Mouse (Mus musculus) CH12.LX (cell line): ENCODE results near the gene Rars2.

Source experiments
- CTCF ChIP-seq, 2 experiments: IDR thresholded peaks in 1 of 2; conservative IDR thresholded peaks in 1 of 2; 2 replicates each; pipeline ENCODE4 v1.5.1; 2011 to 2012; ENCODE audit warnings: low read depth in 2 of 2, low read length in 2 of 2, improper control_type of control experiment in 1 of 2, inconsistent platforms in 1 of 2, mild to moderate bottlenecking in 1 of 2, moderate library complexity in 1 of 2
- GABPA ChIP-seq: IDR thresholded peaks from 2 replicates; pipeline ENCODE4 v1.6.1; 2012; ENCODE audit warnings: low read depth, low read length, improper control_type of control experiment, inconsistent platforms; ENCODE audit not compliant: insufficient replicate concordance
- RAD21 ChIP-seq: IDR thresholded peaks from 2 replicates; pipeline ENCODE4 v1.6.1; 2011; ENCODE audit warnings: low read depth, mild to moderate bottlenecking, low read length, improper control_type of control experiment, moderate library complexity

- TF ChIP-seq RAD21 = no peak
- TF ChIP-seq CTCF (conservative IDR thresholded peaks at IDR 0.05 in 1 of 2, IDR thresholded peaks at IDR 0.05 in 1 of 2; ENCODE audit: low read depth in 2 of 2, low read length in 2 of 2) = no peak
- no peak for TF ChIP-seq GABPA
Observed at GRCm38 (mm10) chr4:34616146-34616545, 1.4 kb downstream of the Rars2 start.
